8 mouse cellular contexts compared by ENCODE assay signal in genomic region chr2:3668682-3669081, GRCm38 (mm10).
DNase-seq lines count a peak whose midpoint lies in the region; ATAC-seq and TF ChIP-seq lines count a peak whose summit lies in the region.

No protein-coding gene starts in this region.

- H3K4me1 ChIP-seq in heart, embryonic 11.5 days (ENCODE audit: control insufficient read depth, insufficient read depth, low read length) = peaks cover 5% of the 10 kb centered on the region; the same call in 1 of the 2 replicates
- no peaks in the 10 kb centered on the region for H3K4me1 ChIP-seq in lung, embryonic 14.5 days (ENCODE audit: insufficient read depth)
- H3K4me1 ChIP-seq in spleen, adult 2 months (ENCODE audit: control insufficient read depth, insufficient read depth, insufficient read length) = peaks cover 5% of the 10 kb centered on the region; the same call in 1 of the 2 replicates

- TF ChIP-seq POLR2A in spleen, adult 2 months (IDR thresholded peaks at IDR 0.05; ENCODE audit: low read depth, low read length) = no peak

- no peak for ATAC-seq in heart, embryonic 11.5 days (replicated peaks; ENCODE audit: insufficient number of reproducible peaks, low FRiP score, low TSS enrichment)
- no peak for ATAC-seq in lung, embryonic 14.5 days (ENCODE audit: insufficient read depth)

- no peak for TF ChIP-seq CTCF in lung, embryonic 14.5 days (IDR thresholded peaks at IDR 0.05; ENCODE audit: low read depth)
- TF ChIP-seq CTCF in spleen, adult 2 months (IDR thresholded peaks at IDR 0.05; ENCODE audit: extremely low read depth, insufficient read depth, insufficient read length, insufficient replicate concordance) = no peak

- H3K9ac ChIP-seq in heart, embryonic 11.5 days (ENCODE audit: low read depth, low read length) = no peak overlapping the region
- no peak overlapping the region for H3K9ac ChIP-seq in lung, embryonic 14.5 days

- H3K36me3 ChIP-seq in heart, embryonic 11.5 days (ENCODE audit: control insufficient read depth, insufficient read depth, low read length) = no peaks in the 10 kb centered on the region
- no peaks in the 10 kb centered on the region for H3K36me3 ChIP-seq in lung, embryonic 14.5 days (ENCODE audit: insufficient read depth)
- no peaks in the 10 kb centered on the region for H3K36me3 ChIP-seq in spleen, adult 2 months (ENCODE audit: control insufficient read depth, insufficient read depth, low read length)

- no peaks in the 10 kb centered on the region for H3K27me3 ChIP-seq in heart, embryonic 11.5 days (ENCODE audit: control insufficient read depth, insufficient read depth, low read length)
- no peaks in the 10 kb centered on the region for H3K27me3 ChIP-seq in lung, embryonic 14.5 days (ENCODE audit: insufficient read depth, low read length)
- H3K27me3 ChIP-seq in spleen, adult 2 months (ENCODE audit: control insufficient read depth, insufficient read depth, low read length) = no peaks in the 10 kb centered on the region

- WGBS in heart, embryonic 11.5 days (ENCODE audit: insufficient replicate concordance) = 69% methylated on average over 3 of the region's 3 CpGs
- WGBS in lung, embryonic 14.5 days = 62% methylated on average over 3 of the region's 3 CpGs
- WGBS in spleen, adult 2 months = 41% methylated on average over 3 of the region's 3 CpGs

- H3K9me3 ChIP-seq in heart, embryonic 11.5 days (replicated peaks; ENCODE audit: control insufficient read depth, low read length) = no peaks in the 10 kb centered on the region
- no peaks in the 10 kb centered on the region for H3K9me3 ChIP-seq in lung, embryonic 14.5 days (ENCODE audit: low read depth, low read length)

- no peak overlapping the region for H3K4me2 ChIP-seq in heart, embryonic 11.5 days
- H3K4me2 ChIP-seq in lung, embryonic 14.5 days = no peak overlapping the region

- H3K27ac ChIP-seq in heart, embryonic 11.5 days (ENCODE audit: low read depth, low read length) = no peak overlapping the region
- H3K27ac ChIP-seq in lung, embryonic 14.5 days (ENCODE audit: low read depth) = no peak overlapping the region
- peak overlapping the region; percentile 58; the same call in 1 of the 2 replicates for H3K27ac ChIP-seq in spleen, adult 2 months (ENCODE audit: insufficient read depth, low read length)

- no peak overlapping the region for H3K4me3 ChIP-seq in heart, embryonic 11.5 days (ENCODE audit: low read depth, low read length)
- no peak overlapping the region for H3K4me3 ChIP-seq in lung, embryonic 14.5 days (ENCODE audit: low read depth, low read length)
- H3K4me3 ChIP-seq in spleen, adult 2 months (ENCODE audit: extremely low read depth, insufficient read depth, insufficient read length) = no peak overlapping the region

- DNase-seq in heart, adult 8-10 months (ENCODE audit: low spot score) = peak; percentile 27
- peak; percentile 66 for DNase-seq in brain, adult 2 months (ENCODE audit: low read depth, low spot score)
- peak; percentile 10 to 49 for DNase-seq in kidney, postnatal 25 days
- DNase-seq in lung, embryonic 14.5 days = peak; percentile 48
- peak in 1 of 2 experiments; percentile 32 for DNase-seq in spleen, adult 2 months (ENCODE audit: low read depth in 1 of 2, low spot score in 2 of 2)
- no peak for DNase-seq in c-Kit-positive CD71-positive TER-119-positive erythroid progenitor cells, embryonic 14.5 days (ENCODE audit: low spot score)
- DNase-seq in retina, postnatal 1 day = no peak

Comparison
In these comparisons a context has a peak if more than half of its experiments do, and no peak if none do; other contexts are left out.
1. DNase-seq: peak in heart, adult 8-10 months (single experiment), brain, adult 2 months (single experiment), kidney, postnatal 25 days (2 of 2) and lung, embryonic 14.5 days (single experiment); none in c-Kit-positive CD71-positive TER-119-positive erythroid progenitor cells, embryonic 14.5 days (single experiment) and retina, postnatal 1 day (single experiment).